Mouse (Mus musculus) cerebellum, adult 11-12 months (tissue): ENCODE measurements around the gene Chmp3.
A peak's percentile ranks its signal among the peaks of the same experiment; 100 is the strongest.

Source experiments
- DNase-seq: peaks from one replicate; pipeline ENCODE4 v3.0.0; 2022

The Chmp3 gene

DNA sequence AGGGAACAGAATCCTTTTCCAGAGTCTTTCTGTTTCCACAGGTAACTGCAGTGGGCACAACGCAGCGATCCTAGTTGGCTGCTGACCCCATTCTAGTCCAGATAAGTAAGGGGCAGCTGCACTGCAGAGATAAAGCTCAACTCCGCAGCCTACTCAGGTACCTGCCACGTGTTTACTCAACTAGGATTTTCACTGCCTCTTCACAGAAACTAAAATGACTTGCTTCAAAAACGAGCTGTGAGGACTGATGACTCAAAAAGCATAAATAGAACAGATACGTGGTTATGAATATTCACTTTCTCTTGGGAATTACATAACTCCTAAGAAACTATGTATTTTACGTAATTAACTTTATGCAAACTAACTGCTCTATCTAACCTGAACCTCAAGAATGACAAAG, 66.4 kb downstream of the Chmp3 start:
- no peak for DNase-seq

DNA sequence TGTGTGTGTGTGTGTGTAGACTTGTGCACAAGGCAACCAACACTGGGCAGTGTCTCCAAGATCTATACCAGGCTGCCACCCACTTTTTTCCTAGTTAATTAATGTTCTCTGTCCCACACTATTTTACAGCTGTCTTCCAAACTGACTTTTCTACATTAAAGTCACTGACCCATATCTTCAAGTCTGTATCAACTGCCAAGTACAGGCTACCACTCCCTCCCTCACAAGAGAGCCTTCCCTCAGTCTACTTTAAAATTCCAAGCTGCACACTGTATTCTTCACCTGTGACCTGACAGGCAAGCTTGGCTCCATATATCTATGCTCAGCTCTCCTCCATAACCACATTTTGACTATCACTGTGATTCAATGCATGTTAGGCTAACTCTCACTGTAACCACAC, 69.6 kb downstream of the Chmp3 start:
- no peak for DNase-seq

DNA sequence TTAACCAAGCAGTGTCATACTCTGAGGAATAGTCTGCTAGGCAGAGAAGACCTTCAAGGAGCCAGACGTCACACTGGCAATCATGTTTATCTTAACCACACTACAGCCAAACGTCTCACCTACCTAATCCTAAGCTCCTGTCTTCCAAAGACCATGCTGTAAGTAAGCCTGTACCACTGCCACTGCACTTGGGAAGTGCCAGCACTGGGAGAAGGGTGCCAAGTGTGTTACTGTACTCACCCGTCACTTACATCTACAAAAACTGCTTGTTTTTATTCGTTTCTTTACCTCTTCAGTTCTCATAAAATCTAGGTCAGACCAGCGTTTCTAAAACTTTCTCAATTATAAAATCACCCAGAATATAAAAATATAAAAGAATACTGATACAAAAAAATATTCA, 73.4 kb downstream of the Chmp3 start:
- no peak for DNase-seq

DNA sequence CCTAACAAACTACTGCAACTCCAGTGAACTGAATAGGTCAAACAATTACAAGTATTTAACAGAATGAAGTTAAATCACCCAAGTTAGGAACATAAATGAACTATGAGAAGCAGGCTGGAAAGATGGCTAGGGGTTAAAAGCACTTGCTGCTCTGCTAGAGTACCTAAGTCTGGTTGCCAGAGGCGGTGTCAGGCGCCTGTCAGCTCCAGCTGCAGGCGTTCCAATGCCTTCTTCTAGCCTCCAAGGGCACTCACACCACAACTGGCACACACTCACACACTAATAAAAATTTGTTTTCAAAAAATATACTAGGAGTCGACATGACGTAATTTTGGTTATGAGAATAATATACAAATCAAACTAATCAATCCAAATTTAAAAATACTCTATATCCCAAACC, 78.0 kb downstream of the Chmp3 start:
- no peak for DNase-seq

DNA sequence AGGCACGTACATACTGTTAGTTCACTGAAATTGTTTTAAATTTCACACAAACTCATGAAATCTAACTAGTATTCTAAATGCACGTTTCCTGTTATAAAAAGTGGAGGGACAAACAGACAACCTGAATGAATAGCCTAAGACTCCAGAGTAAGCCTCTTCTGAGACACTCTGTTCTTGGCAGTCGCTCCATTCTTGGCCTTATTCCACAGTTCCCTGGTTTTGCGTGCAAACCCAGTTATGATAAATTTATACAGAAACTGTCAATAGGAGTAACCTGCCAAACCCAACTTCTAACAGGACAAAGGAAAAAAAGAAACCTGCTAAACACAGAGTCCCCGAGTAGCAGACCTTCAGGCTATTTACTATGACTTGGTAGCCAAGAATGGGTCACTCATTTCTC, 78.4 kb downstream of the Chmp3 start:
- peak; percentile 20 for DNase-seq

DNA sequence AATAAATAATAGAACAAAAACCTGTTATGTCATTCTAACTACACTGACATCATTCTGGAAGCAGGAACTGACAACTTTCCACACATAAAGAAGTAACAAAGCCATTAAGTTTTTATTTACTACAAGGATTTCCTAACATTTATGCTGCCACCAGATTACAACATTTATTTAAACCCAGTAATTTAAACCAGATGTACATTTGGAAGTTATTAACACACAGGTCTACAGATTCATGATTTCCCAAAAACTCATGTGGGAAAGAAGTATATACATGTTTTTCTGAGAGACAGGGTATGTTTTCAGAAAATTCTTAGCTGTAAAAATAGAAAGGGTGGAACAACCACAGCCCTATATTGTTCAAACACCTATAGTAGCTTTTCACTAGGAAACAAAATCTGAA, 81.1 kb downstream of the Chmp3 start:
- no peak for DNase-seq

DNA sequence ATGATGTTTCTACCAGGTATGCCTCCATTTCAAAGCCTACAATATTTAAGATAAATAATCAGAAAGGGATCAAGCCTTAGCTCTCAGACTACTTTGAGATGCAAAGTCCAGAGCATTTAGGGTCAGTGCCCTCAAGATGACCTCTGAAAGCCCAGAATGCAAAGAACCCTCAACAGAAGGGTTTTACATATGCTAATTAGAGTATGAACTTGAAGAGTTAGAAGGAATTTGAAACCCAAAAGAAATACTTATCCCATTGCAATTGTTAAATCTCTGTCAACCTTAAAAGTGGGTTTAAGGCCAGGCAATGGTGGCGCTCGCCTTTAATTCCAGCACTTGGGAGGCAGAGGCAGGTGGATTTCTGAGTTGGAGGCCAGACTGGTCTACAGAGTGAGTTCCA, 82.4 kb downstream of the Chmp3 start:
- DNase-seq = no peak

DNA sequence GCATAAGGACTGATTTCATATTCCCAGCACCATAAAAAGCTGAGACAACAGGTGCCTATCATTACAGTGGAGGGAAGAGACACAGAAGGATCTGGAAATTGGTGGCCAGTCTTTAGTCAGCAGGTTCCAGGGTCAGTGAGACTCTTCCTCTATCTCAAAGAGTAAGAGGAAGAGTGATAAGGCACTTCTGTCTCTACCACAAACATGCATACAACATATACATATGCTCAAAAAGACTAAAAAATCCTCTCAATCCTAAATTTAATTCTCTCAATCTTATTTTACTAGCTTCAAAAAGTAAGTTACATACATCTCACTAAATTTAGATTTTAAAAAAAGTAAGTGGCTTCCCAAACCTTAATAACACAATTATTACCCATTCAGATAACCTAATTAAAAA, 83.7 kb downstream of the Chmp3 start:
- no peak for DNase-seq

DNA sequence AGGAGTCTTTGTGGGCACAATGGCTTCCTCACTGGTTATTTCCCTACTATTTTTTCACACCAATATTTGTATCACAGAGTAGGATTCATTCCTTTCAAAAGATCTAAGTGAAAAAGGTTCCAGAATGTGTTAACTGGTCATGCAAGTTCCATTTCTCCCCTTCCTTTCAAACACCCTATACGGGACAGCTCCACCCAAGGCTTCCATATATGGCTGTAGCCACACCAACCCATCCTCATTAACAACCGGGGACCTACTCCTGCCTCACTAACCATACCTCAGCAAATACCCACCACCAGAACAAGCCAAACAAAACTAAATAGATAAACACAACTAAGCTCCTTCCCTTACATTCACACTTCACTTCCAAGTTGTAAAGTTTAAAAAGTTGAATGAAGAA, 87.6 kb downstream of the Chmp3 start:
- DNase-seq = no peak

DNA sequence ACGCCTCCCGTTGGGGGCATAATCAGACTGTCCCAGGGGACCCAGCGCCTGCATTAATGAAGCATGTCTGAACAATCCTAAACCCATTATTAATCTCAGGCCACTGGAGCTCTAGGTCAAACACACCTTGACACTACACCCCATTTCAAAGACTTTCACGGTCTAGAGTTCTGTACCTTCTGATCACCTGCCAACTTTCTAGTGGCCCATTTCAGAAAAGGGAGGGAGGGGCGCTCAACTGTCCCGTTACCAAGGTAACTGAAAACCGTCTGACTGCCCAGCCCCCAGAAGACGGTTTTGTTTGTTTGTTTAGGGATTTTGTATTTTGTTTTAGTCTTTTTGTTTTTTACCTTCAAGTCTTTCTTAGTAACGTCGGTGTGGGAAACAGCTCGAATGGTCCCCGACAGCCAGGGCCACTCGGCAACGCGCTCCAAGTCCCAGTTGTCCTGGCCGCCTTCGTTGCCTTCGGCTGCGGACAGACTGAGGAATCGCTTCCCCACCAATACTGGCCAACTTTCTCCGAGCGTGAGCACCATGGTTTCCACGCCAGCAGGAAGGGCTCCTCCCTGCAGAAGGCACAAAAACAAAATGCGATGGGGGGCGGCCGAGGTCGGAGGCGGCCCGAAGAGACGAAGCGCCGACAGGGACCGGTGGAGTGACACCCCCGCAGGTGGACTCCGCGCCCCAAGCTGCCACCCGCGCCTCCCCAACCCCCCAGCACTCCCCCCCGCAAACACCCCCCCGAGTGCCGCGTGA, 88.3 kb downstream of the Chmp3 start:
- peak; percentile 70 for DNase-seq
